Mouse (Mus musculus) hindbrain, embryonic 16.5 days (tissue): ENCODE data around the gene Zbtb1. TPM values are rescaled to one million over a fixed set of nuclear protein-coding genes. Genes with fewer than 3 reads are reported as not detected.

Source experiments
- ATAC-seq: fragments of 200-750 bp; cut with Nextera tagmentation; 2 replicates; pipeline ENCODE4 v1.8.0; 2017; ENCODE audit warnings: moderate TSS enrichment, moderate library complexity
- H3K27ac ChIP-seq: fragments of 300-500 bp; sonication (generic); 2 replicates; pipeline ENCODE4 v1.5.1; 2014; ENCODE audit warnings: low read depth, mild to moderate bottlenecking, control low read depth, low read length, moderate library complexity
- H3K27me3 ChIP-seq: fragments of 300-500 bp; sonication (generic); replicated peaks from 2 replicates; pipeline ENCODE4 v1.6.1; 2014; ENCODE audit warnings: low read length; ENCODE audit not compliant: control insufficient read depth, insufficient read depth
- H3K36me3 ChIP-seq: fragments of 300-500 bp; sonication (generic); 2 replicates; pipeline ENCODE4 v1.6.1; 2014; ENCODE audit warnings: mild to moderate bottlenecking, low read length, moderate library complexity, mixed read lengths; ENCODE audit not compliant: control insufficient read depth, insufficient read depth
- H3K4me1 ChIP-seq: fragments of 300-500 bp; sonication (generic); 2 replicates; pipeline ENCODE4 v1.6.1; 2014; ENCODE audit warnings: low read depth, low read length; ENCODE audit not compliant: control insufficient read depth, insufficient read depth
- H3K4me2 ChIP-seq: fragments of 300-500 bp; sonication (generic); 2 replicates; pipeline ENCODE4 v1.6.1; 2014; ENCODE audit warnings: mild to moderate bottlenecking, low read length, control low read depth, moderate library complexity
- H3K4me3 ChIP-seq: fragments of 300-500 bp; sonication (generic); 2 replicates; pipeline ENCODE4 v1.5.1; 2014; ENCODE audit warnings: mild to moderate bottlenecking, low read length, control low read depth, moderate library complexity
- H3K9ac ChIP-seq: fragments of 300-500 bp; sonication (generic); 2 replicates; pipeline ENCODE4 v1.6.1; 2014; ENCODE audit warnings: low read depth, mild to moderate bottlenecking, control low read depth, low read length, moderate library complexity
- H3K9me3 ChIP-seq: fragments of 300-500 bp; sonication (generic); 2 replicates; pipeline ENCODE4 v1.6.1; 2014; ENCODE audit warnings: mild to moderate bottlenecking, low read length, moderate library complexity; ENCODE audit not compliant: control insufficient read depth
- WGBS: fragments of 180-500 bp; shearing (Covaris S2); extraction: QIAGEN DNeasy Blood & Tissue Kit; methylation state at CpG from one replicate; pipeline ENCODE4 v1.1.7; 2014; 5-methylcytosine and 5-hydroxymethylcytosine counted together
- polyA plus RNA-seq: library from polyadenylated mRNA; unstranded; fragments of >200 nt; fragmentation: Nextera tagmentation; extraction: Ambion mirVana; gene quantifications from 2 replicates; pipeline ENCODE4 v1.2.1, GENCODE M21; 2015

Zbtb1 gene
- polyA plus RNA-seq, 1 experiment from 2014 or later = 3.2 TPM

DNA sequence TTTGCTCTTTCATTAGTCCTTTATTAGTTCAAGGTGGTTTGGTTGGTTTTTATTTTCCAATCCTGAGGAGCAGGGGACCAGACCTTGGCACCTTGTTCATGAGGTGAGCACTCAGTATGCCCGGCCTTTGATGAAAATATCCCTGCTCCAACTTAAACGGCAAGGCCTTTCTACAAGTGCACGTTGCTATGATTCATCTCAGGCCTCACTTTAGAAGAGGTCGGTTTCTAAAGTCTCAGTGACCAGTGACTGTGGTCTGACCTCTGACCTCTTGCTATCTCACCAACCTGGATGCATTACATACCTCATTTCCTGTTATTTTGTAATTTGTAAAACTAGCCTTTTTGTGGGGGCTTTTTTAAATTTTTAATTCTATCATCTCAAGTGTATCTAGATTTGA, 39.1 kb downstream of the Zbtb1 start:
- ATAC-seq = no peak

DNA sequence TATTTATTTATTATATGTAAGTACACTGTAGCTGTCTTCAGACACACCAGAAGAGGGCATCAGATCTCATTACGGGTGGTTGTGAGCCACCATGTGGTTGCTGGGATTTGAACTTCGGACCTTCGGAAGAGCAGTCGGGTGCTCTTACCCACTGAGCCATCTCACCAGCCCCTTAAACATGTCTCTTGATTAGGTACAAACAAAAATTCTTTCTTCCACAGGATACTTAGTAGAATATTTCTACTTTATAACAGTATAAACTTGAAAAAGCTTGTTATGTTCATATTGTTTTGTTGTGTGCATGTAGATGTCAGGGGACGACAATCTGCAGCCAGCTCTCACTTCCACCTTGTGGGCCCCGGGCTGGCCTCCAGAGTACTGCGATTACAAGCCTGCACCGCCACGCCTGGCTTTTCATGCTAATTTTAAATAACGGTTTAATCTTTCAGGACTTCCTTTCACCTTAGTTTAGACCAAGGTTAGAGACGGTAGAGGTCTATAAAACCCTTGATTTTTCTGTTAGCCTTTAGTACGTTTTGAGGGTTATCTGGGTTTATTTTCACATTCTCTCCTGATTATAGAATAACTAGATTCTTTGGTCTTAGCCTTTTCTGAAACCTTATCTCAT, 45.4 kb downstream of the Zbtb1 start:
- no peak overlapping the region for H3K9ac ChIP-seq
- H3K27ac ChIP-seq = no peak overlapping the region
- H3K4me2 ChIP-seq = no peak overlapping the region
- peaks cover 2% of the 10 kb centered on the region for H3K27me3 ChIP-seq
- no peak overlapping the region for H3K4me3 ChIP-seq
- H3K4me1 ChIP-seq = no peaks in the 10 kb centered on the region; the same call in 1 of the 2 replicates
- WGBS = 90% methylated on average over 11 of the region's 12 CpGs
- ATAC-seq = no peak
- H3K9me3 ChIP-seq = no peaks in the 10 kb centered on the region
- no peaks in the 10 kb centered on the region for H3K36me3 ChIP-seq

More for the DNA sequence above, 39.1 kb downstream of the Zbtb1 start:
- WGBS = 77% methylated on average over 4 of the region's 4 CpGs
- no peaks in the 10 kb centered on the region for H3K36me3 ChIP-seq
- no peak overlapping the region for H3K4me2 ChIP-seq
- H3K4me3 ChIP-seq = no peak overlapping the region
- H3K9me3 ChIP-seq = no peaks in the 10 kb centered on the region
- H3K9ac ChIP-seq = no peak overlapping the region
- no peak overlapping the region for H3K27ac ChIP-seq
- peaks cover 18% of the 10 kb centered on the region for H3K27me3 ChIP-seq
- peaks cover 14% of the 10 kb centered on the region for H3K4me1 ChIP-seq

DNA sequence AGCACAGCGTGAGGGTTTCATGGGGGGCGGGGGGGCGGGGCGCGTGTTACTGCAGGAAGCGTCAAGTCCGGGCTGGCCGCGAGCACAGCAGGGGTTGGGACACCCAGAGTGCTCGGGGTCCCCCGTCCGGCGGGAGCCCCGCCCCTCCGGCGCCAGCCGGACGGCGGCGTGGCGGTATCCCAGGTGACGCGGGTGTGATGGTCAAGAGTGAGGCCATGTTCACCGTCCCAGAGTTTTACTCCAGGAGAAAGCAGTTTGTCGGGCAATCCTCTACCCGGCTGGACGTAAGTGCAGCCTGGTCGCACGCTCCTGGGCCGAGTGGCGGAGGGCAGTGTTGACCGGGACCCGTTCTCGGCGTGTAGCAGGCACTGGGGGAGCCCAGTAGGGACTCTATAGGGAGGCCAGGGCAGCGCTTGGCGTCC, 47.4 kb downstream of the Zbtb1 start, which contains the start of gene Ppp1r36:
Gene Ppp1r36, plus strand, starts transcription at position 106 of the 422 bp plus-strand sequence.
- ATAC-seq = peak; percentile 42; the same call in 1 of the 2 replicates
- Histone ChIP-seq H3K9me3 (no peaks in the 10 kb centered on the region), H3K4me1 (no peaks in the 10 kb centered on the region; the same call in 1 of the 2 replicates), H3K4me3 (peak within 1 kb of the TSS; percentile 39), H3K36me3 (no peaks in the 10 kb centered on the region), H3K27me3 (peaks cover 2% of the 10 kb centered on the region), H3K9ac (peak within 1 kb of the TSS; percentile 43; the same call in 1 of the 2 replicates), H3K27ac (no peak within 1 kb of the TSS), H3K4me2 (peak within 1 kb of the TSS; percentile 74)
- WGBS = 1% methylated on average over 35 of the region's 37 CpGs

DNA sequence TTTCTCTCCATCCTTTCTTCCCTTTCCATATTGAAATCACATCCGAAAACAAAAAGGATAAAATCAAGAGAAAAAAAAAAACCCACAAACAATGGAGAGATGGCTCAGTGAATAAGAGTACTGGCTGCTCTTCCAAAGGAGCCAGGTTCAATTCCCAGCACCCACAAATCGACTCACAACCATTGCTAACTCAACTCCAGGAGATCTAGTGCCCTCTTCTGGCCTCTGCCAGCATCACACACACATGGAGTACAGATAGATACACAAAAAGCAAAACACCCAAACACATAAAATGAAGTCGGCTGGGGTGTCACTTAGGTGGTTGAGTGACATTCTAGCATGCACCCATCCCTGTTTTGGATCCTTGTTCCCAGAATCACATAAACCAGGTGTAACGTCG, 48.3 kb downstream of the Zbtb1 start:
- Histone ChIP-seq H3K4me1 (no peaks in the 10 kb centered on the region; the same call in 1 of the 2 replicates), H3K27ac (no peak overlapping the region), H3K9ac (no peak overlapping the region), H3K4me2 (no peak overlapping the region), H3K9me3 (no peaks in the 10 kb centered on the region), H3K27me3 (peaks cover 2% of the 10 kb centered on the region), H3K36me3 (no peaks in the 10 kb centered on the region), H3K4me3 (no peak overlapping the region)
- ATAC-seq = no peak
- WGBS = 98% methylated on average over 5 of the region's 5 CpGs

DNA sequence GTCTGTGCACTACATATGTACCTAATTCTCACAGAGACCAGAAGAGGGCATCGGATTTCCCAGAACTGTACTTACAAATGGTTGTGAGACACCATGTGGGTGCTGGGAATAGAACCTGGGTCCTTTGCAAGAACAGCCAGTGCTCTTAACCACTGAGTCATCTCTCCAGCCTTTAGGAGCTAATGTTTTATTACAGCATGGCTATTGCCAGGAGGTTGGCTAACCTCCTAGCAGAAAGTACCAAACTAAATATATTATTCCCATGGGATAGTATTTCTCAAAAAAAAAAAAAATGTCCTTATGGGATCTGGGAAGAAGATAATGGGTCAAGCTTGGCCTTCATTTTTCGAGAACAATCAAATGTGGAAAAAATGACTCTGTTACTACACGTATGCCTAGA, 55.2 kb downstream of the Zbtb1 start:
- 96% methylated on average over 3 of the region's 3 CpGs for WGBS
- H3K4me2 ChIP-seq = no peak overlapping the region

DNA sequence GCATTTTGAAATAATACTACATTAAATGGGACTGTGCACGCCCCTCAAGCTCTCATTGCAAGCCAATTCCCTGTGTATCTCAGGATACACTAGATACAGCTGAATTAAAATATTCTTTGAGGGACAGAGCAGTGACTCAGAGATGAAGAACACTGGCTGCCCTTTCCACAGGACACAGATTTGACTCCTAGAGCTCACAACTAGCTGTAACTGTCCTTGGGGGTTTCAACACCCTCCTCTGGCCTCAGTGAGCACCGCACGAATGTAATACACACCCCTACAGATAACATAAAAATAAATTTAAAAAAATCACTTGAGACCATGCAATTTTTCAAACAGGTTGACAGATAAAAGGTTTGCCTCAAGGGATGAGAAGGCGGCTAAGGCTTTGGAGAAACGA, 57.5 kb downstream of the Zbtb1 start:
- H3K9me3 ChIP-seq = no peaks in the 10 kb centered on the region

More for the DNA sequence above, 55.2 kb downstream of the Zbtb1 start:
- ATAC-seq = no peak
- Histone ChIP-seq H3K36me3 (no peaks in the 10 kb centered on the region), H3K27ac (no peak overlapping the region), H3K4me3 (no peak overlapping the region), H3K9ac (no peak overlapping the region), H3K9me3 (no peaks in the 10 kb centered on the region), H3K4me1 (no peaks in the 10 kb centered on the region), H3K27me3 (no peaks in the 10 kb centered on the region)

DNA sequence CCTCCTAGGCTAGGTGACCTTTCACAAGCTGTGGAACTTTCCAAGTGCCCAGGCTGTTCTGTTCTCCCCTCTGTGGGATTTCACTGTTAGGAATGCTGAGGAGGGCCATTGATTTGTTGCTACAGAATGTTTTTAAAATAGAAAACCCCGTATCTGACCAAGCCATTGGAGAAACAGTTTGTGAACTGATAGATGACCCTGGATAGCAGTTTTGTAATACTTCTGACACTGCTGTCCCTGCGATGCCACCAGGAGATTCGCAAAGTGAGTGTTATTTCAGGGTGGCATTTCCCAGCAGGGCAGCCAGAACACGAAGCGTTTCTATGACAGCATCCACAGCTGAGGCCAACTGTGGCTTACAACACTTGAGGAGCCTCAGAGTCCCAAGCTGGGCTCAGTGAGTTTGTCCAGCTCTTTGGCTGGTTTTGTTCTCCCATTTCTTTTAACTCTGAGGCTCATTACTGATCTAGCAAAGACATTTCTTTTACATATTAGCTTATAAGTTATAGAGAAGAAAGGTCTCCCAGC, 60.9 kb downstream of the Zbtb1 start:
- Histone ChIP-seq H3K9ac (no peak overlapping the region), H3K4me2 (no peak overlapping the region), H3K36me3 (no peaks in the 10 kb centered on the region), H3K9me3 (no peaks in the 10 kb centered on the region), H3K27ac (no peak overlapping the region), H3K4me1 (peaks cover 5% of the 10 kb centered on the region), H3K27me3 (peaks cover 4% of the 10 kb centered on the region), H3K4me3 (no peak overlapping the region)
- no peak for ATAC-seq
- 48% methylated on average over 5 of the region's 5 CpGs for WGBS

More for the DNA sequence above, 57.5 kb downstream of the Zbtb1 start:
- Histone ChIP-seq H3K4me2 (peak overlapping the region; percentile 8; the same call in 1 of the 2 replicates), H3K36me3 (no peaks in the 10 kb centered on the region), H3K27ac (no peak overlapping the region), H3K4me3 (no peak overlapping the region), H3K4me1 (no peaks in the 10 kb centered on the region), H3K27me3 (no peaks in the 10 kb centered on the region), H3K9ac (no peak overlapping the region)
- no peak for ATAC-seq
- WGBS = 58% methylated on average over 5 of the region's 5 CpGs

DNA sequence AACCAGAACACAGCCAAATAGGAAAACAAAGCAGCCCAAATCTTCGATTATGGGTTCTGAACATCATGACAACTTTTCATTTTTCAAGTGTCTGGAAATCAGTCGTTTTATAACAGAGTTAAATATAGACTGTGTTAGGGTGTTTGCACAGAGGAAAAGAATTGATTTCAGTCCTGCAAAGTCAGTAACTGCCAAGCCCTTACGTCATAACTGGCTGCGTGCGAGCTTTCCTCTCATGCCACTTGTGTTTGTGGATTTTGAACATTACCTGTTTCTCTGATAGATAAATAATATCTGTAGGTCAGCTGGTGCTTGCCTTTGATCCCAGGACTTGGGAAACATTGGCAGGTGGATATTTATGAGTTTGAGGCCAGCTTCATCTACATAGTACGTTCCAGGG, 61.4 kb downstream of the Zbtb1 start:
- 89% methylated on average over 6 of the region's 6 CpGs for WGBS
- Histone ChIP-seq H3K27ac (no peak overlapping the region), H3K36me3 (no peaks in the 10 kb centered on the region), H3K4me3 (no peak overlapping the region), H3K4me2 (no peak overlapping the region), H3K4me1 (peaks cover 5% of the 10 kb centered on the region), H3K9ac (no peak overlapping the region), H3K27me3 (peaks cover 4% of the 10 kb centered on the region), H3K9me3 (no peaks in the 10 kb centered on the region)
- no peak for ATAC-seq

DNA sequence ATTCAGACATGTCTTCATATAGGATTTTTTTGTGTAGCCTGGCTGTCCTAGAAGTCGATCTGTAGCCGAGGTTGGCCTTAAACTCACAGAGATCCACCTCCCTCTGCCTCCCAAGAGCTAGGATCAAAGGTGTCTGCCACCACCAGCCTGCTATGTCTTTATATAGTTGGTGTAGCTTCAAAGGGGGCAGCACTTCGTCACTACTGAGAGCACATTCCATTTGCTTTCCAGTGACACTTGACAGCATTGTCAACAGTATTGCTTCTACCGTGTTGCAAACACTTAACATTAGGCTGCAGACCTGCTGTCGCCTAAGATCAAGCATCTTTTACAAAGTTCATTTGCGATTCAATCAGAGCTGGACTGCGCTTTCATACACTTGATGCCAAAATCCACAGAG, 64.0 kb downstream of the Zbtb1 start:
- Histone ChIP-seq H3K36me3 (no peaks in the 10 kb centered on the region), H3K4me1 (peaks cover 5% of the 10 kb centered on the region), H3K9me3 (no peaks in the 10 kb centered on the region), H3K27me3 (peaks cover 4% of the 10 kb centered on the region), H3K27ac (no peak overlapping the region), H3K9ac (no peak overlapping the region), H3K4me2 (no peak overlapping the region), H3K4me3 (no peak overlapping the region)
- ATAC-seq = no peak
- 45% methylated on average over 7 of the region's 7 CpGs for WGBS
